Mouse (Mus musculus) mature B cell (primary cell): Measurements from ENCODE around the gene Frmd5.
"Not testable (repeated sequence)": the region's sequence is repeated elsewhere in the genome, so short reads cannot be mapped to it uniquely, and the experiment has no call there.

Source experiments
- in situ Hi-C: fragments of 300-500 bp; cut with MboI; formaldehyde crosslinking; loops from 2 replicates; pipeline ENCODE4 v1.14.3; 2019

The Frmd5 gene

GRCm38 (mm10) chr2:121575741-121576201 is 231.1 kb downstream of the Frmd5 start:
- in situ Hi-C loops: no loop called here

- in situ Hi-C loops: no loop called here
Measured at GRCm38 (mm10) chr2:121574066-121574630, 232.7 kb downstream of the Frmd5 start.

- in situ Hi-C loops: no loop called here
Measured at GRCm38 (mm10) chr2:121571780-121572179, 235.1 kb downstream of the Frmd5 start.

- in situ Hi-C loops: no loop called here
Measured at GRCm38 (mm10) chr2:121570999-121571655, 235.8 kb downstream of the Frmd5 start.

DNA sequence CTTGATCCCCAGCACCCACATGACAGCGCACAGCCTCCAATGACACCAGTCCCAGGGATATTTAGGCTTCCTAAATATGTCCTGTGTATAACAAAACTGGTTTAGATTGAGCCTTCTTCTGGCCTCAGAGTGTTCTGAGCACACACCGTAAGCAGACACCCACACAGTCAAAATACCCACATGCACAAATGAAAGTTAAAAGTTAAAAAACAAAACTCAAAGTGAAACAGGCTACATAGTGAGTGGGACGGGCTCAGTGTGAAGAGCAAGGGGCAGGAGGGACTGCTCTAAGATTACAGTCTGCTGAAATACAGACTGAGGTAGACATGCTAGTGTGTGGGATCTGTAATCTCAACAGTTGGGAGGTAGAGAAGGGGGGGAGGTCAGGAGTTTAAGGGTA is 236.8 kb downstream of the Frmd5 start:
- in situ Hi-C loops: no loop called here

- in situ Hi-C loops: no loop called here
Measured at GRCm38 (mm10) chr2:121565911-121566310, 241.0 kb downstream of the Frmd5 start.

DNA sequence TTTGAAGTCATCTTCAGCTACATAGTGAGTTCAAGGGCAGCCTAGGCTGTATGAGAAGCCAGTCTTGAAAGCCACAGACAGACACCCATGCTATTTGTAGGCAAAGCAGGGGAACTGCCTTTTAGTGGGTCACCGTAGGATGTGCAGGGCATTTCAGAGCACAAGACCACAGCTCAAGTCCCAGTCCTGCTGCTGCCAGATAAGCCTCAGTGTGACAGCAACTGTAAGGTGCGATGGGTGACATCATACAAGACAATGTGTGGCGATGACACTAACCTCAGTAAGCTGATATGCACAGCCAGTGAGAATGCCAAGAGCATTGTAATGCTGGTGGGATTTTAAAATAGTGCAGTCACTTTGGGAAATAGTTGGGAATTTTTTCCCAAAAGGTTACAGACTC is 243.8 kb downstream of the Frmd5 start:
- in situ Hi-C loops: no loop called here

GRCm38 (mm10) chr2:121551271-121551670 is 255.6 kb downstream of the Frmd5 start:
- in situ Hi-C loops: no loop called here

- in situ Hi-C loops: no loop called here
Measured at GRCm38 (mm10) chr2:121549630-121550029, 257.3 kb downstream of the Frmd5 start.

DNA sequence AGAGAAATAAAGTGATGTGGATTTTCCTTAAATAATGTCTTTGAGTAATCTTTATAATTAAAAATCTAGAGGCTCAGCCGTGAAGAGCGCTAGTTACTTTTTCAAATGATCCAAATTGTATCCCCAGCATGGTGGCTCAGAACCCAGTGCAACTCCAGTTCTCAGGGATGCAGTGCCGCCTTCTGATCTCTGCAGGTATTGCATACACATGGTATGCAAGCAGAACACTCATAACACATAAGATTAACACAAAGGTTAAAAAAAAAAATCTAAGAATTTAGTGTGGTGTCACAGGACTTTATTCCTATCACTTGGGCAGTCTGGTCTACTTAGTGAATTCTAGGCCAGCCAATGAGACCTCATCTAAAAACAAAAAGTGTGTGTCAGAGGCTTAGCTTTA is 262.1 kb downstream of the Frmd5 start:
- in situ Hi-C loops: no loop called here

GRCm38 (mm10) chr2:121525056-121525455 is 281.8 kb downstream of the Frmd5 start:
- in situ Hi-C loops: no loop called here

- in situ Hi-C loops: not testable (repeated sequence)
Measured at GRCm38 (mm10) chr2:121522830-121523229, 284.1 kb downstream of the Frmd5 start.

DNA sequence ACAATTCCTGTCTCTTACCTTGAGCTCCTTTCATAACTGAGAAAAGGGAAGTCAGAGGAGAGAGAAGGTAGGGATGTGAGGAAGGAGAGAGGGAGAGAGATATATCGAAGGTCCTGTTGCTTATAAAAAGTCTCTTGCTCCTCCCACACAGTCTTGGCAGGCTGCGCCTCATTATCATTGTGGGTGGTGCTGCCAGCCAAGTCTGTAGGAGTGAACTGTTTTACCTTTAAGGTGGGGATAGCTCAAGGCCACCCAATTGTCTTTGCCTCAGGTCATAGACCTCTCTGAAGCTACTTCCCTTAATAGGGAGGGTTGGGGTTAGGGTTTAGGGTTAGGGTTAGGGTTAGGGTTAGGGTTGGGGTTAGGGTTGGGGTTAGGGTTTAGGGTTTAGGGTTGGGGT is 284.9 kb downstream of the Frmd5 start:
- in situ Hi-C loops: no loop called here

- in situ Hi-C loops: not testable (repeated sequence)
Measured at GRCm38 (mm10) chr2:121518711-121519110, 288.2 kb downstream of the Frmd5 start.

GRCm38 (mm10) chr2:121518106-121518505 is 288.8 kb downstream of the Frmd5 start:
- in situ Hi-C loops: no loop called here

GRCm38 (mm10) chr2:121514211-121514610 is 292.7 kb downstream of the Frmd5 start:
- in situ Hi-C loops: no loop called here

- in situ Hi-C loops: not testable (repeated sequence)
Measured at GRCm38 (mm10) chr2:121512991-121513765, 293.7 kb downstream of the Frmd5 start.

- in situ Hi-C loops: no loop called here
Measured at GRCm38 (mm10) chr2:121511401-121511800, 295.5 kb downstream of the Frmd5 start.

DNA sequence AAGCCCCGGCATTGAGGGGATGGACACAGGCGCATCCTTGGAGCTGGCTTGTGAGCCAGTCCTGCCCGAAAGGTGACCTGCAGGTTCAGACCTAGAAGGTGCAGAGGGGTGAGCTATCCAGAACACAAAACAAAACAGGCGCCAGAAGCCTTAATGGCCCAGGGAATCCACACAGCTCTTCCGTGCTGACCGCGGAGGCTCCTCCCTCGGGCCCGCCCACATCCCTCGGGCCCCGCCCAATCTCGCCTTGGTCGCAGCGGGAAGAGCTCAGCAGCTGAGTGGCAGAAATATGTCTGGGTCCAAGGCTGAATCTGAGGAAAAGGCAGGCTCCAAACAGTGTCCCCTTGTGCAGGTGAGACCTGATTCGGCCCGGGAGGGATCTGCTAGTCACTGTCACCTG is 297.3 kb downstream of the Frmd5 start:
- in situ Hi-C loops: no loop called here

- in situ Hi-C loops: no loop called here
Measured at GRCm38 (mm10) chr2:121507951-121508330, 298.9 kb downstream of the Frmd5 start.

DNA sequence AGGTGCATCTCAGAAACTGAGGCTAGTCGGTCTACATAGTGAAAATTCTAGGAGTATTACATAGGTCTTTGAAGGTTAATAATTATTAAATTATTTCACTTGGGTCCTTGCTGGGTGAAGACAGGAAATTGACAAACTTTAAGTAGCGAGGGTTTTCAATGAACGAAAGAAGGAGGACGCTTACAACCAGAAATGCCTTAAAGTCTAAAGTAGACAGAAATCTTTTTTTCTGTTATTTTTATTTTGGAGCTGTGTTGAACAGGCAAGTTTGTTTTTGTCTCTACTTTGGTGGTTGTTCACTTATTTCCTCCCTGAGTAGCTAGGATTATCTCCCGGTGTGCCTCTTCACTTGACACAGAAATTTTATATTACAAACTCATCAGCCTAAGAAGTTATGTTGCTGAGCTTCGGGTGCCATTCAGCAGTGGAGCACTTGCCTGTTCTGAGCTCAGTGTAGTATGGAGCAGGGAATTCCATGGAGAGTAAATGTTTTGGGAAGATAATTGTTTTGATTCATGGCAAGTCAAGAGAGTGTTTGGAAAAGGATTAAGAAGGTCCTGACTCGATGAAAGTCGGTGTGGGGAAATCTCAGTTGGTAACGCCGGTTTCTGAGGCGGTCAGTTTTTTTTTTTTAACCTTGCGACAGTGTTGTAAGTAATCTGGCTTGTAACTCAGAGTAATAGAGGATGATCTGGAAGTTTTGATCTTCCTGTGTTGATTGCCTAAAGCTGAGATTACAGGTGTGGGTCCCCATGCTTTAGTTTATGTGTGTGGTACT is 299.5 kb downstream of the Frmd5 start:
- in situ Hi-C loops: no loop called here
